Mouse (Mus musculus): ENCODE results near the gene Cdsn. TPM values are rescaled to one million over a fixed set of nuclear protein-coding genes. Genes with fewer than 3 reads are reported as not detected.
"Not testable (repeated sequence)": the region's sequence is repeated elsewhere in the genome, so short reads cannot be mapped to it uniquely, and the experiment has no call there.

The Cdsn gene
- not detected in 2 replicates for polyA plus RNA-seq (2016; fragmentation: Nextera tagmentation; extraction: Ambion mirVana)

GRCm38 (mm10) chr17:35551881-35552414 is at the start of gene Cdsn:
Cdsn (plus strand) TSS chr17:35552128.
- Histone ChIP-seq H3K27ac (no peak within 1 kb of the TSS), H3K9ac (no peak within 1 kb of the TSS)
- ATAC-seq (ENCODE audit: low FRiP score, low read depth), result no peak

GRCm38 (mm10) chr17:35502226-35502625 is 49.7 kb upstream of the Cdsn start:
- H3K4me3 ChIP-seq, result no peak overlapping the region
- WGBS, result 4% methylated on average over 6 of the region's 6 CpGs

More at GRCm38 (mm10) chr17:35551881-35552414, at the start of gene Cdsn:
- no peak within 1 kb of the TSS for H3K4me3 ChIP-seq
- H3K36me3 ChIP-seq, result no peaks in the 10 kb centered on the region
- H3K4me1 ChIP-seq, result peaks cover under 1% of the 10 kb centered on the region; the same call in 1 of the 2 replicates
- no peaks in the 10 kb centered on the region for H3K27me3 ChIP-seq (replicated peaks)
- no peak within 1 kb of the TSS for H3K4me2 ChIP-seq (replicated peaks)
- WGBS, result 85% methylated on average over 10 of the region's 10 CpGs
- no peaks in the 10 kb centered on the region for H3K9me3 ChIP-seq

GRCm38 (mm10) chr17:35502762-35503161 is 49.2 kb upstream of the Cdsn start:
- Histone ChIP-seq H3K27me3 (replicated peaks) (peaks cover 35% of the 10 kb centered on the region), H3K9ac (no peak overlapping the region), H3K4me2 (replicated peaks) (no peak overlapping the region), H3K36me3 (no peaks in the 10 kb centered on the region), H3K27ac (no peak overlapping the region), H3K4me3 (no peak overlapping the region), H3K9me3 (no peaks in the 10 kb centered on the region), H3K4me1 (peaks cover 9% of the 10 kb centered on the region)
- no peak for ATAC-seq (ENCODE audit: low FRiP score, low read depth)
- 51% methylated on average over 5 of the region's 5 CpGs for WGBS

More at GRCm38 (mm10) chr17:35502226-35502625, 49.7 kb upstream of the Cdsn start:
- no peak for ATAC-seq (ENCODE audit: low FRiP score, low read depth)
- H3K27ac ChIP-seq, result no peak overlapping the region
- H3K9me3 ChIP-seq, result no peaks in the 10 kb centered on the region
- H3K4me1 ChIP-seq, result peaks cover 9% of the 10 kb centered on the region
- H3K36me3 ChIP-seq, result no peaks in the 10 kb centered on the region
- no peak overlapping the region for H3K9ac ChIP-seq
- no peak overlapping the region for H3K4me2 ChIP-seq (replicated peaks)
- peaks cover 31% of the 10 kb centered on the region for H3K27me3 ChIP-seq (replicated peaks)

GRCm38 (mm10) chr17:35503849-35504248 is 48.1 kb upstream of the Cdsn start:
- H3K36me3 ChIP-seq, result no peaks in the 10 kb centered on the region
- no peak for ATAC-seq (ENCODE audit: low FRiP score, low read depth)
- no peak overlapping the region for H3K27ac ChIP-seq
- WGBS, result 15% methylated on average over 5 of the region's 5 CpGs
- H3K9me3 ChIP-seq, result no peaks in the 10 kb centered on the region
- no peak overlapping the region for H3K4me3 ChIP-seq
- no peak overlapping the region for H3K9ac ChIP-seq
- peaks cover 9% of the 10 kb centered on the region for H3K4me1 ChIP-seq
- H3K27me3 ChIP-seq (replicated peaks), result peaks cover 38% of the 10 kb centered on the region
- no peak overlapping the region for H3K4me2 ChIP-seq (replicated peaks)

- WGBS, result 16% methylated on average over 8 of the region's 8 CpGs
- Histone ChIP-seq H3K27me3 (replicated peaks) (peaks cover 38% of the 10 kb centered on the region), H3K9me3 (no peaks in the 10 kb centered on the region), H3K4me1 (peaks cover 9% of the 10 kb centered on the region), H3K36me3 (no peaks in the 10 kb centered on the region), H3K9ac (no peak overlapping the region), H3K27ac (no peak overlapping the region), H3K4me2 (replicated peaks) (no peak overlapping the region), H3K4me3 (no peak overlapping the region)
- ATAC-seq (ENCODE audit: low FRiP score, low read depth), result no peak
Measured at GRCm38 (mm10) chr17:35504628-35505481, 47.1 kb upstream of the Cdsn start.

GRCm38 (mm10) chr17:35505776-35506175 is 46.2 kb upstream of the Cdsn start, which contains the start of gene Pou5f1:
Pou5f1 (plus strand) TSS chr17:35506018.
- 36% methylated on average over 13 of the region's 13 CpGs for WGBS
- no peaks in the 10 kb centered on the region for H3K36me3 ChIP-seq
- no peak within 1 kb of the TSS for H3K4me2 ChIP-seq (replicated peaks)
- H3K9me3 ChIP-seq, result no peaks in the 10 kb centered on the region
- no peak for ATAC-seq (ENCODE audit: low FRiP score, low read depth)
- H3K9ac ChIP-seq, result no peak within 1 kb of the TSS
- H3K4me1 ChIP-seq, result peaks cover 9% of the 10 kb centered on the region
- H3K4me3 ChIP-seq, result no peak within 1 kb of the TSS
- no peak within 1 kb of the TSS for H3K27ac ChIP-seq
- H3K27me3 ChIP-seq (replicated peaks), result peaks cover 38% of the 10 kb centered on the region

GRCm38 (mm10) chr17:35506881-35507280 is 45.0 kb upstream of the Cdsn start:
- H3K4me1 ChIP-seq, result peaks cover 9% of the 10 kb centered on the region
- H3K4me3 ChIP-seq, result no peak overlapping the region
- no peak for ATAC-seq (ENCODE audit: low FRiP score, low read depth)
- no peak overlapping the region for H3K9ac ChIP-seq
- H3K27me3 ChIP-seq (replicated peaks), result peaks cover 38% of the 10 kb centered on the region
- no peak overlapping the region for H3K27ac ChIP-seq
- no peak overlapping the region for H3K4me2 ChIP-seq (replicated peaks)
- no peaks in the 10 kb centered on the region for H3K9me3 ChIP-seq
- H3K36me3 ChIP-seq, result no peaks in the 10 kb centered on the region
- 19% methylated on average over 10 of the region's 10 CpGs for WGBS

GRCm38 (mm10) chr17:35507556-35508260 is 44.2 kb upstream of the Cdsn start:
- H3K4me3 ChIP-seq, result no peak overlapping the region
- H3K36me3 ChIP-seq, result no peaks in the 10 kb centered on the region
- H3K4me2 ChIP-seq (replicated peaks), result no peak overlapping the region
- peaks cover 38% of the 10 kb centered on the region for H3K27me3 ChIP-seq (replicated peaks)
- ATAC-seq (ENCODE audit: low FRiP score, low read depth), result no peak
- H3K9me3 ChIP-seq, result no peaks in the 10 kb centered on the region
- H3K9ac ChIP-seq, result no peak overlapping the region
- WGBS, result 26% methylated on average over 13 of the region's 13 CpGs
- peaks cover 9% of the 10 kb centered on the region for H3K4me1 ChIP-seq
- H3K27ac ChIP-seq, result no peak overlapping the region

GRCm38 (mm10) chr17:35508279-35508678 is 43.6 kb upstream of the Cdsn start:
- not testable (repeated sequence) for ATAC-seq (ENCODE audit: low FRiP score, low read depth); H3K36me3 ChIP-seq; H3K4me1 ChIP-seq; H3K27ac ChIP-seq; H3K4me3 ChIP-seq; H3K9ac ChIP-seq; H3K9me3 ChIP-seq; H3K4me2 ChIP-seq (replicated peaks)
- WGBS, result 58% methylated on average over 5 of the region's 5 CpGs
- H3K27me3 ChIP-seq (replicated peaks), result peaks cover 38% of the 10 kb centered on the region

GRCm38 (mm10) chr17:35509284-35509683 is 42.6 kb upstream of the Cdsn start:
- Histone ChIP-seq H3K36me3 (no peaks in the 10 kb centered on the region), H3K27ac (no peak overlapping the region), H3K9me3 (no peaks in the 10 kb centered on the region), H3K4me3 (no peak overlapping the region), H3K27me3 (replicated peaks) (peaks cover 35% of the 10 kb centered on the region), H3K4me1 (peaks cover 7% of the 10 kb centered on the region), H3K4me2 (replicated peaks) (no peak overlapping the region), H3K9ac (no peak overlapping the region)
- ATAC-seq (ENCODE audit: low FRiP score, low read depth), result no peak
- WGBS, result 52% methylated on average over 8 of the region's 8 CpGs

GRCm38 (mm10) chr17:35512916-35513626 is 38.9 kb upstream of the Cdsn start:
- Histone ChIP-seq H3K4me2 (replicated peaks) (no peak overlapping the region), H3K27me3 (replicated peaks) (0 out of 2 replicates have a peak, but pooled peaks cover under 1% of the 10 kb centered on the region), H3K9ac (no peak overlapping the region), H3K27ac (no peak overlapping the region), H3K4me1 (peaks cover 32% of the 10 kb centered on the region), H3K36me3 (no peaks in the 10 kb centered on the region), H3K4me3 (no peak overlapping the region), H3K9me3 (no peaks in the 10 kb centered on the region)
- no peak for ATAC-seq (ENCODE audit: low FRiP score, low read depth)
- 91% methylated on average over 7 of the region's 7 CpGs for WGBS
